Mouse (Mus musculus) thymus, adult 2 months (tissue): ENCODE measurements around the gene Tgfb3.

Experiments
- CTCF ChIP-seq: fragments of 200-500 bp; IDR thresholded peaks from 2 replicates; pipeline ENCODE4 v1.5.1; 2012; ENCODE audit warnings: mild to moderate bottlenecking, control low read depth, low read length, moderate library complexity, borderline replicate concordance; ENCODE audit not compliant: control insufficient read depth, poor library complexity, insufficient read depth; ENCODE audit errors: extremely low read depth
- POLR2A ChIP-seq: fragments of 200-500 bp; IDR thresholded peaks from 2 replicates; pipeline ENCODE4 v1.6.1; 2012; ENCODE audit warnings: mild to moderate bottlenecking, low read length, control low read depth, moderate library complexity; ENCODE audit not compliant: control insufficient read depth, poor library complexity, insufficient read depth; ENCODE audit errors: extremely low read depth

GRCm38 (mm10) chr12:86116295-86116835, 37.5 kb upstream of the Tgfb3 start:
- TF ChIP-seq CTCF (no peak), POLR2A (no peak)
